12 mouse cellular contexts compared by ENCODE assay signal in genomic region chr7:112813731-112814306, GRCm38 (mm10).
DNase-seq lines count a peak whose midpoint lies in the region; ATAC-seq and TF ChIP-seq lines count a peak whose summit lies in the region.
"Had no signal": no experiment of that assay in that cellular context is flagged by ENCODE, and none has a peak within 500 bp of the region (broad histone marks: within the 10 kb centered on the region; RNA-seq: fewer than 3 reads in every experiment).

No protein-coding gene starts in this region.

- H3K79me2 ChIP-seq in myocyte (ENCODE audit: control insufficient read depth, insufficient read depth): peaks cover 93% of the 10 kb centered on the region

- no peaks in the 10 kb centered on the region for H3K27me3 ChIP-seq in myocyte (ENCODE audit: control insufficient read depth, insufficient read depth, insufficient read length)
- H3K27me3 ChIP-seq in hindbrain, postnatal 0 days (ENCODE audit: insufficient read depth, low read length): no peaks in the 10 kb centered on the region

- H3K9me3 ChIP-seq in hindbrain, postnatal 0 days (ENCODE audit: low read length): no peaks in the 10 kb centered on the region

- no peak for TF ChIP-seq POLR2A in myocyte (IDR thresholded peaks at IDR 0.05; ENCODE audit: insufficient read length, low read depth)

- no peak overlapping the region for H3K27ac ChIP-seq in hindbrain, postnatal 0 days

- H3K4me1 ChIP-seq in hindbrain, postnatal 0 days (ENCODE audit: insufficient read depth, low read length): 0 out of 2 replicates have a peak, but pooled peaks cover 8% of the 10 kb centered on the region

- no peak for TF ChIP-seq CTCF in hindbrain, postnatal 0 days (IDR thresholded peaks at IDR 0.05; ENCODE audit: low read depth)

- no peak overlapping the region for H3K9ac ChIP-seq in hindbrain, postnatal 0 days (replicated peaks; ENCODE audit: low read length)

- no peak overlapping the region for H3K4me3 ChIP-seq in myocyte
- no peak overlapping the region for H3K4me3 ChIP-seq in hindbrain, postnatal 0 days (ENCODE audit: low read length)

- H3K4me2 ChIP-seq in myocyte (ENCODE audit: low read depth): peak overlapping the region; percentile 56
- H3K4me2 ChIP-seq in hindbrain, postnatal 0 days (ENCODE audit: low read depth, low read length): no peak overlapping the region
- H3K4me2 ChIP-seq: liver, embryonic 11.5 days had no signal

- ATAC-seq in hindbrain, postnatal 0 days: no peak
- ATAC-seq: activated CD4-positive, CD25-positive, alpha-beta regulatory T cell, adult 4 months; hindbrain, embryonic 16.5 days had no signal

- H3ac ChIP-seq in myocyte (ENCODE audit: control insufficient read depth, insufficient read length): no peak overlapping the region

- 63% methylated on average over 8 of the region's 8 CpGs for WGBS in hindbrain, postnatal 0 days

- DNase-seq in adrenal gland, adult (ENCODE audit: inconsistent age in 2 of 2, low spot score in 1 of 2): peak; percentile 63 to 92
- no peak for DNase-seq in adrenal gland, postnatal 4 days (ENCODE audit: low spot score in 2 of 2)
- peak; percentile 61 for DNase-seq in urinary bladder, postnatal 14 days (ENCODE audit: low spot score)
- DNase-seq in urinary bladder, postnatal 10 days (ENCODE audit: low spot score): no peak
- DNase-seq in gonadal fat pad, adult 2 months (ENCODE audit: low read depth): peak; percentile 75
- DNase-seq in thymus, postnatal 14 days: no peak
- no peak for DNase-seq in hindbrain, postnatal 0 days (ENCODE audit: low spot score)
- DNase-seq: layer of hippocampus, postnatal 36 days had no signal

- no peaks in the 10 kb centered on the region for H3K36me3 ChIP-seq in myocyte (ENCODE audit: control insufficient read depth, insufficient read depth)
- no peaks in the 10 kb centered on the region for H3K36me3 ChIP-seq in hindbrain, postnatal 0 days (ENCODE audit: insufficient read depth, low read length)

TF ChIP-seq in myocyte, 11 proteins besides CTCF, POLR2A, EP300 and RAD21:
- TF ChIP-seq MYOG (IDR thresholded peaks at IDR 0.05; ENCODE audit: control insufficient read depth in 1 of 3, insufficient read depth in 1 of 3, insufficient read length in 2 of 3, low read depth in 2 of 3): peak; percentile 8 to 86 (median 57)
- no peak for TF ChIP-seq POLR2AphosphoS2 (IDR thresholded peaks at IDR 0.05; ENCODE audit: insufficient read length, low read depth)
- peak; percentile 97 for TF ChIP-seq CEBPB (IDR thresholded peaks at IDR 0.05; ENCODE audit: insufficient read depth, poor library complexity, severe bottlenecking)
- no peak for TF ChIP-seq MAX (IDR thresholded peaks at IDR 0.05; ENCODE audit: low read depth)
- no peak for TF ChIP-seq E2F4 (IDR thresholded peaks at IDR 0.05; ENCODE audit: insufficient read depth)
- peak; percentile 4 for TF ChIP-seq TCF3 (IDR thresholded peaks at IDR 0.05; ENCODE audit: insufficient read length, low read depth)
- TF ChIP-seq TCF12 (IDR thresholded peaks at IDR 0.05; ENCODE audit: insufficient read depth, poor library complexity, severe bottlenecking): peak; percentile 45
- peak; percentile 22 to 85 (median 75) for TF ChIP-seq MYOD1 (IDR thresholded peaks at IDR 0.05; ENCODE audit: control insufficient read depth in 1 of 3, insufficient read length in 2 of 3, low read depth in 2 of 3)

Comparison
In these comparisons a context has a peak if more than half of its experiments do, and no peak if none do; other contexts are left out.
1. DNase-seq: peak in adrenal gland, adult (2 of 2), urinary bladder, postnatal 14 days (single experiment) and gonadal fat pad, adult 2 months (single experiment); none in adrenal gland, postnatal 4 days (0 of 2), urinary bladder, postnatal 10 days (single experiment), thymus, postnatal 14 days (single experiment) and hindbrain, postnatal 0 days (single experiment).